Mouse (Mus musculus) CD8-positive naive resting alpha-beta T cell, adult 57 days (primary cell): ENCODE measurements around the gene Marveld1. TPM values are rescaled to one million over a fixed set of nuclear protein-coding genes. Genes with fewer than 3 reads are reported as not detected.

ENCODE experiments used
- total RNA-seq: library from RNA; stranded (reverse); gene quantifications from one replicate; pipeline ENCODE4 v1.2.4, GENCODE M21; 2023

The Marveld1 gene
- 19.4 TPM for total RNA-seq

DNA sequence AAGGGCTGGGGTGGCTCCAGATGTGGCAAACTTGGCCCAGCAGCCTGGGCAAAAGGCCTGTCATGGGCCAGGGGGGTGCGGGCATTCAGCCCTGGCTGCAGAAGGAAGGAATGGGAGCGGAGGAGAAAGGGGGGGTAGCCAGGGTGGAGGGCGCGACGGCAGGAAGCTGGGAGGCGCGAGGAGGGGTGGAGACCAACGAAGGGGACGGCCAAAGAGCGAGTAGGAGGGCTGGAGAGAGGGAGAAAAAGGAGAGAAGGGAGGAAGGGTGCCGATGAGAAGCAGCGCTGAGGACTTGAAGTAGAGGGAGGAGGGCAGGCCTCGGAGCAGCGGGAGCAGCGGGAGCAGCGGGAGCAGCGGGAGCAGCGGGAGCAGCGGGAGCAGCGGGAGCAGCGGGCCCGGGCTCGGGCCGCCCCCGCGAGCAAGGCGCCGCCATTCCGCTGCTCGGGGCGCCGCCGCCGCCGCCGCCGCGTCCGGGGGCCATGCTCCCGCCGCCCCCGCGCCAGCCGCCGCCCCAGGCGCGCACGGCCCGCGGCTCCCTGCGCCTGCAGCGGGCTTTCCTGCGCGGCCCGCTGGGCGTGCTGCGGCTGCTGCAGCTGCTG lies at the start of gene Marveld1:
Marveld1 (plus strand) TSS at position 231 of the 599 bp plus-strand sequence.

DNA sequence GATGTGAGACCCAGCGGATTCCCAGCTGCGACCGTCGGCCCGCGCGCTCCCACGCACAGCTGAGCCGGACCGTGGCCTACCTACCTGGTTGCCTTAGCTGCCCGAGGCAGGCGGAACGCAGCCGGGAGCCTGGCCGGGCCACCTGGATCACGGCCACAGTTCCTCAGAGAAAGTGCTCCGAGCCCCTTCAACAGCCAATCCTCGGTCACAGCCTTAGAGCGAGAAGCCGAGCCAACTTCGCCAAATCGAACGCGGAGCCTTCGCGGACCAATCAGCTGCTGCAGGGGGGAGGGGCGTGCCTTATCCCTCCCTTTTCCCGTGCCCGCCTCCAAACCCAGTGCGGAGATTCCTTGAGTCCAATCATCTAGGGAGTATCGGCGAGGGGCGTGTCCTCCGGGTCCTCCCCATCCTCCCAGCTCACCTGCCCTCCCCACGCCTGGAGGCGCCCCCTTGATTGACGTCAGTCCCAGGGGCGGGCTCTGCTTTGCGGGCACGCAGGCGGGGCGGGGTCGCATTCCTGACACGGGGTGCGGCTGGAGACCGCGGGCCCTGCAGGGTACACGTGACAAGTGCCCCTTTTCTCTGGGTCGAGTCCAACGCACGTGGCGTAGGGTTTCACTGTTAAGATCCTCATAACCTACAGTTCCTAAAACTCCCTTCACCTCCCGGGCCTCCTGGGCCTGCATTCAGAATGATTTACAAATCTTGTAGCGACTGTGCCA lies 18.3 kb upstream of the Marveld1 start, which contains the start of gene Avpi1:
Avpi1 (minus strand) TSS at position 273 of the 722 bp plus-strand sequence.

DNA sequence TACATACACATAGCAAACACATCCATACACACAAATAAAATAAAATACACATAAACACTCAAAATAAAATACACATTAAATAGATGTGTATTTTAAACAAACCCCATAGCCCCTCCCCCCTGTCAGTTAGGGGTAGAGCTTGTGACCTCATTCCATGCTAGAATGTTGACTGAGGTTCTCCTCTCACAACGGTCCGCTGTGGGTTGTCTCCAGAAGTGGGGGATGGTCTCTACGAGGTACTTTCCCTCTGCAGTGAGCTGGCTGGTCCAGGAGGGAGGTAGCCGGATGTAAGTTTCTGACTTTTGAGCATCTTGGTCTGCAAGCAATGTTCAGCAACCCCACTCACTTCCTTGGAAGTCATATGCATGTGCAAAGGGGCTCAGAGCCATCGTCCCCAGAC lies 16.6 kb downstream of the Marveld1 start, which contains the start of gene Zfyve27:
Zfyve27 (plus strand) TSS at position 188 of the 400 bp plus-strand sequence.

Other genes starting within 250 kb of the Marveld1 start
- gene Pgam1, start 235.5 kb upstream of the Marveld1 start, total RNA-seq: 47.8 TPM
- gene Exosc1, start 214.0 kb upstream of the Marveld1 start, total RNA-seq: 36.5 TPM
- 24.0 TPM for gene Zdhhc16, start 213.9 kb upstream of the Marveld1 start, total RNA-seq
- 112 TPM for gene Mms19, start 166.2 kb upstream of the Marveld1 start, total RNA-seq
- gene Ubtd1, start 165.6 kb upstream of the Marveld1 start, total RNA-seq: 11.9 TPM
- gene Ankrd2, start 111.4 kb upstream of the Marveld1 start, total RNA-seq: not detected
- not detected for gene Hoga1, start 101.8 kb upstream of the Marveld1 start, total RNA-seq
- gene 4933411K16Rik, start 95.2 kb upstream of the Marveld1 start, total RNA-seq: not detected
- not detected for gene Morn4, start 61.0 kb upstream of the Marveld1 start, total RNA-seq
- gene Pi4k2a, start 56.9 kb upstream of the Marveld1 start, total RNA-seq: 49.5 TPM
- gene Avpi1, start 18.3 kb upstream of the Marveld1 start, total RNA-seq: 7.1 TPM
- 82.2 TPM for gene Zfyve27, start 16.6 kb downstream of the Marveld1 start, total RNA-seq
- gene Sfrp5, start 54.9 kb downstream of the Marveld1 start, total RNA-seq: not detected
- not detected for gene Golga7b, start 100.2 kb downstream of the Marveld1 start, total RNA-seq